Mouse (Mus musculus) lung, postnatal 36 days (tissue): Measurements from ENCODE around the gene Appl2.

Source experiments
- DNase-seq: peaks from one replicate; pipeline ENCODE4 v3.0.0; 2022; ENCODE audit warnings: mixed read lengths

The Appl2 gene

DNA sequence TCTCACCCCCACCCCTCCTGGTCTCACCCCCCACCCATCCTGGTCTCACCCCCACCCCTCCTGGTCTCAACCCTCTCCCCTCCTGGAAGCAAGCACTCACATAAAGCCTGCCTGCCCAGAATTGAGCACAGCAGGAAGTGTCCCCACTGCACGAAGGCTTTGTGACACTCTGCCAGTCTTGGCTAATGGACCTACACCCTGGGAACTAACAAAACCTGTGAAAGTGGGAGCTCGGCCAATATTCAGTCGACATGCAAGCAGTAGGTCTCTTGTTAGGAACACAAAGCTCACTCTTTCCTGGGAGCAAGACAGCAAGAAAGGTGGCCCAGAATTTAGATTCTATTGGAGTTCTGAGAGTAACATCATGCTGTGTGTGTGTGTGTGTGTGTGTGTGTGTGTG is 17.6 kb downstream of the Appl2 start:
- DNase-seq = peak; percentile 41

DNA sequence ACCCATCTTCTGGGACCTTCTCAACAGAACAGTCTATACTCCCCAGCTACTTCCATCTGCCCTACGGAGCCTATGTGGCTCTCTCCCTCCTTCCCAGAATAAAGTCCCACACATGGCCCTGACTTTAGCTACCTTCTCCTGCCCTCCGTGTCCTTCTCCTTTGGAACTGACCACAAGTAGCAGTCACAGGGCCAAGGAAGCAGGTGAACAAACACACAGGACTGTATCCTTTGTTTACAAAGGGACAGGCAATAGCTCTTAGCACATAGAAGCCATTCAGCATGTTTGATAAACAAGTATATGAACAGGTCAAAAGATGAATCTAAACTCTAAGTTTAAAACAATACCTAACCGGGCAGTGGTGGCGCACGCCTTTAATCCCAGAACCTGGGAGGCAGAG is 18.7 kb downstream of the Appl2 start:
- peak; percentile 42 for DNase-seq

DNA sequence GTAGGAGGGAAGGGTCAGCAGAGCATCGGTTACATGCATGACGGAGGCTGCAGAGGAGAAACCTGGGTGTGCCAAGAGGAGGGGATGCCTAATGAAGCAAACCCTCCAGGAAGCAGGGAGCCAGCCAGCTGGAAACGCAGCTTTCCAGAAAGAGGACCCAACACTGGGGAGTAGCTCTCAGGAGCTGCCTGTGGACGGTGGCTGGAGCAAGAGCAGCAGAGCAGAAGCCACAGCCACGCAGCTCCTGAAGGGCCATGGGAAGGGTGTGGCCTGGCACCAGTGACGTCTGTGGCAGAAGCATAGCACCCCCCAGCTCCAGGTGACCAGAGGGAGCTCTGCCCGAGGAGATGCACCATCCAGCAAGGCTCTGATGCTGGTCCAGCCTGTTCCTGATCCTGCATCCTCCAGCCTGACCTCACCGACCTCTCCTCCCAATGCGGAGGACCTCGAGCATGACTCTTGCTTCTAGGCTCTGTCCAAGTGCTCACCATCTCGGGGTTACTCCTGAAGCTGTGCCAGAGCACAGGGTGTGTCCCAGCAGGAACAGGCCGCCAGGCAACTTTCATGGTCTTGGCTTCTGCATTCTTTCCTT is 19.3 kb downstream of the Appl2 start:
- DNase-seq = peak; percentile 63

- no peak for DNase-seq
Observed at GRCm38 (mm10) chr10:83628241-83628640, 20.3 kb downstream of the Appl2 start.

DNA sequence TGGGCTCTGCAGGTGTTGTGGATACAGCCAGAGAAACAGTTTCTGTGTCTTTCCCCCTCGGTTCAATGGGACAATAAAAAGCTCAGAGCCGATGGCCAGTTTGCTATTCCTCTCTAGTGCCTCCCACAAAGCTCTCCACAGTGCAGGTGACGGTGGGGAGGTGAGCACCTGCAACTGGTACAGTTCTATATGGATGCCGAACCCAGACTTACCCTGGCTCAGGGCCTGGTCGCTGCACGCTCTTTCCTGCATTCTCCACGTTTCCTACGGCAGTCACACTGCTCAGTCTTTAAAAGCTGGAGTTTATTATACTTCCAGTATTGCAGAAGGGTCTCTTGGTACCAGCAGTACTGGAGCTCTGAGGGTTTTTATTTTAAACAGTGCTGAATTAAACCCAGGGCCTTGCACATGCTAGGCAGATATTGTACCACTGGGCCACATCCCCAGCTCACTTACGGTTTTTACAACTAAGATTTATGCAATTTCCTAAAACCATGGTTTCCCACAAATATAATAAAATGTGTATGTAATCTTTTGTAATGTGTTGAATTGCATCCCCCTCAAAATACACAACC is 21.3 kb downstream of the Appl2 start:
- DNase-seq = no peak

- peak; percentile 54 for DNase-seq
Observed at GRCm38 (mm10) chr10:83624841-83625240, 23.7 kb downstream of the Appl2 start.

DNA sequence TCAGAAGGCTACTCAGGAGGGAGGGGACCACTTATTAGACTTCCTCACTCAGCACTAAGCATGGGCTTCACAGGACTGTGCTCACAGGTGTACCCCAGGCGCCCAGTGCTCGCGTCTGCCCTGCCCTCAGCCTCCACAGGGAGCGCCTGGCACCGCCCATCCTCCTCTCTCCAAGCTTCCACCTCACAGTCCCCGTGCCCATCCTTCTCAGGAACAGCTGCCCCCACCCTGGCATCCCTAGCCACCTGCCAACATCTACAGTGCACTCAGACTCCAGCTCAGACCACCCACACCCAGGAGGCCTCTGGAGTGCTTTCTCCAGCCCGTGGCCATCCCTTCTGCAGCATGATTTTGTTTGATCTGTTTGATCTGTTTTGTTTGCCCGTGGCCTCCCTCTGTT is 24.5 kb downstream of the Appl2 start:
- DNase-seq = no peak

GRCm38 (mm10) chr10:83620350-83621055 is 28.0 kb downstream of the Appl2 start:
- DNase-seq = no peak

- DNase-seq = no peak
Observed at GRCm38 (mm10) chr10:83618819-83619440, 29.6 kb downstream of the Appl2 start.

GRCm38 (mm10) chr10:83617366-83617765 is 31.2 kb downstream of the Appl2 start:
- DNase-seq = peak; percentile 50

GRCm38 (mm10) chr10:83612648-83613215 is 35.8 kb downstream of the Appl2 start:
- DNase-seq = no peak

GRCm38 (mm10) chr10:83611863-83612262 is 36.7 kb downstream of the Appl2 start:
- no peak for DNase-seq

DNA sequence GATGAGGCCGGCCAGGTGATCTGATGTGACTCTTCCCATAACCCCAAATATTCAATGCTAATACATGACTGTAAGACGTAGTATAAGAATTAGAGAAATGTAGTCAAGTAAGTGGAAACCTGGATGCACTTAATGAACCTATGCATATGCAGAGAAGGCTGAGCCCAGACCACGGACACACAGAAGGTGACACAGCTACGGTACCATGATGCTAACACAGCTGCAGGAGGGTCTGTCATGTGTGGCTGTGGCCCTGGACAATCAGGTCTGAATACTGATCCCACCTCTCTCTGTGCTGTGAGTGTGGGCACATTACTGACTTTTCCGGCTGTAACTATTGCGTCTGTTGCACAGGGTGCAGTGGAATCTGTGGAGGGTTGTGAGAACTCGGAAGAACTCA is 38.0 kb downstream of the Appl2 start:
- no peak for DNase-seq

DNA sequence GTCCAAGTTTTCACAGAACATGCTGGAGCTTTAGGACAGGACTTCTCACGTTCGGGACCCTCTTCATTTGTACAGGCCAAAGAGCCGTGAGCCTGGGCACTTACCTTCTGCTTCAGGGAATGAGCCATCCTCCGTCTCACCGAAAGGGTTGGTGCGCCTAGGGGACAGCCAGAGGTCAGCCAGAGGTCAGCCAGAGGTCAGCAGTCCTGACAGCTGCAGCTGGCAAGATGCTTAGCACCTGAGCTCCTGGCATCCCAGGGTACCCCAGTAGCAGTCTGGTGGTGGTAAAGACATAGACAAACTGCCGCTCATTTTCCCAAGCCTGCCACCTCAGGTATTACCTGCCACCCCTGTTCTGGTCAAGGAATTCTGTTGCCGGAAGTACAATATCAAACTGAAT is 39.9 kb downstream of the Appl2 start:
- DNase-seq = no peak

DNA sequence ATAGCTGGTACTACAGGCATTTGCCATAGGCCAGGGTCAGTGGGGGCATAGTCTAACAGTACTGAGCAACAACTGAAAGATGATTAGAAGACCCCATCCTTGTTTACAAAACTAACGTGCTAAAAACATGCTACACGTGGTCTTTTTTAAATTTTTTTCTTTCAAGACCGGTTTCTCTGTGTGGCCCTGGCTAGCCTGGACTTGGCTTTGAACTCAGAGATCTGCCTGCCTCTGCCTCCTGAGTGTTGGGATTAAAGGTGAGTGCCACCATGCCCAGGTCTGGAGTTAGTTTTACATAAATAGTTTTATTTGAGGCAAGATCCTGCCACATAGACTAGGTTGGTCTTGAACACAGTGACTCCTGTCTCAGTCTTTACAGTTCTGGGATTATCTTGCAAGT is 41.4 kb downstream of the Appl2 start:
- no peak for DNase-seq

DNA sequence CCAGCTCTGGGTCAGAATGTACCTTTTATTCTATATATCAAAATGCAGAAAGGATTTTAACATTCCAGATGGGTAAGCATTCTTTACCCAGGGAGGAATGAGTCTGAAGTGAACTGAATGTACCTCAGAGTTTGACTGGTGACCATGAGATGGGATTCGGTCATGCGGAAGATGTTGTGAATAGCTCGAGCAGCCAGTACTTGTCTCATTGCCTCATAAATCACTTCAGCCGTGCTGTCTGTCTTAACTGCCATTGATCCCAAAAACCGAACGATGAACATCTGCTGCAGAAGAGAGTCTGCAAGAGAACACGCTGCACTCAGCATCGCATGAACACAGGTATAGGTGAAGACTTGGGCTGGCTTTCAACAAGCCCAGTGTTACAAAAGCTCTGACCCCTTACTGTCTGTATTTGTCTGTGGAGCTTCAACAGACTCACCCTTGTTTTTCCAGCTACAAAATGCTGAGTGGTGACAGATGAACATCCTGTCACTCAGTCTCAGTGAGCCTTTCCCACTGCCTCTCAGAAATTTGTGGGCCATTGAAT is 42.8 kb downstream of the Appl2 start:
- no peak for DNase-seq

- no peak for DNase-seq
Observed at GRCm38 (mm10) chr10:83603956-83604564, 44.5 kb downstream of the Appl2 start.

GRCm38 (mm10) chr10:83600650-83601049 is 47.9 kb downstream of the Appl2 start:
- no peak for DNase-seq

DNA sequence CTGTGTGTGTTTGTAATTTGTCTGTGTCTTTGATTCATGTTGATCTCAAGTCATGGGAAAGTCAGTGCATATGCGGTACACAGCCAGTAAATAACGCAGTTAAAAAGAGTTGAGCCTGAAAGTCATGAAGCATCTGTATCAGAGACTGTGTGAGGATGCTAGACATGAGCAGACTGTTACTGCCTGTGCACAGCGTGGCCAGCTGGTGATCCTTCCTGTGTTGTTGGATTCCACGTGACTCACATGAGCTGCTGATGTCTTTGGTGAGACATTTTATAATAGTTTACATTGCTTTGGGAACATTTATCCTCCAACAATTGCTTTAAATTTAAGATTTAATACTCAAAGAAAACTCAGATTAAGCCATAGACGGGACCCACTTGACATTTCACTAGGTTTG is 54.0 kb downstream of the Appl2 start:
- DNase-seq = no peak

DNA sequence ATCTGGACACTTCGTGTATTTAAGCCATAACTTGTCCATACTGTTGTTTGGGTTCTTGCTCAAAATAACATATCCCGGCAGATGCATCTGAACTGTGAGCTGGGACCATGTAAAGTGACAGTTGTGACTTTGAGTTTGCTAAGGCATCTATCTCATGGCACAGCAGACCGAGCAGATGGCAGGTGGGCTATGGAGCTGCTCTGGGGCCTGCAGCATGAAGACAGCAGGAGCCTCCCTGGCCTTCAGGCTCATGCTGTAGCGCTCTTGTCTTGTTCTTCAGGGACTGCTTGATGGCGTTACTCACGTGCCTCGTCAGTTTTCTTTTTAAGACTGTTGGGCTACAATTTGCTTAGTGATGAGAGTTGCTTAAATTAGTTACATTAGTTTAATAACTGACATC is 55.9 kb downstream of the Appl2 start:
- DNase-seq = no peak

DNA sequence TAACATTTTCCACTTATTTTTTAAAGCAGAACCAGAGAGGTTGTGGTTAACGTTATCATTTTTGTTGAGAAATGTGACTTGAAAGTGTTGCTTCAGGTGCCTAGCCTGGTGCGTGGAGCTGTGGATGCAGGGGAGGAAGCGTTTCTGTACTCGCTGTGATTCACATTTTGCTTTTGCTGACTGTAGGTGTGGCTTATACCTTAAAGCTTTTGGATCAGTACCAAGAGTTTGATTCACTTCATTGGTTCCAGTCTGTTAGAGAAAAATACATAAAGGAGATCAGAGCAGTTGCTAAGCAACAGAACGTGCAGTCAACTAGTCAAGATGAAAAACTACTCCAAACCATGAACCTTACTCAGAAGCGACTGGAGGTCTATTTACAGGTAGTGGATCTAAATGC is 57.7 kb downstream of the Appl2 start:
- DNase-seq = no peak

- peak; percentile 16 for DNase-seq
Observed at GRCm38 (mm10) chr10:83565449-83566441, 82.8 kb downstream of the Appl2 start.
